Mouse (Mus musculus) gastrocnemius, postnatal 4 days (tissue): Measurements from ENCODE around the gene Nthl1. TPM values are rescaled to one million over a fixed set of nuclear protein-coding genes. Genes with fewer than 3 reads are reported as not detected.

Experiments
- DNase-seq, 2 experiments: peaks; one replicate each; pipeline ENCODE4 v3.0.0; 2021 to 2022; ENCODE audit warnings: low spot score in 2 of 2, mixed read lengths in 2 of 2
- microRNA-seq: library from miRNA; unstranded; fragments of <30 nt; microRNA quantifications from one replicate; pipeline ENCODE4 v1.2.0, GENCODE M21; 2021
- total RNA-seq, 2 experiments: library from RNA; stranded (reverse); gene quantifications; 2 replicates each; pipeline ENCODE4 v1.2.3; 2021

The Nthl1 gene
- total RNA-seq, 2 experiments from 2014 or later = 7.5 TPM

DNA sequence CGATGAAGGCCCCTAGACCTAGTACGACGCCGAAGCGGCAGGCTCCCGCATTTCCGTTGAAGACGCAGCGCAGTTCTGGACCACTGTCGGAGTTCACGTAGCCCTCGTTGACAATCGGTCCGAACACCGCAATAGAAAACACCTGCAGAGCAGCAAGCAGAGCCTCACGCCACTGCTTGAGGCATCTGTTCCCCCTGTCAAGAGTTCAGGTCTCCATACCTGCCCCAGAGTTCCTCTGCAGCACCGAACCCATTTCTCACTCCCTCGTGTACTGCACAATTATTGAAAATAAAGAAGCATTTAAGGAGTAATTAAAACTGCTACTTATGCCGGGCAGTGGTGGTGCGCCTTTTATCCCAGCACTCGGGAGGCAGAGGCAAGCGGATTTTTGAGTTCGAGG lies 55.1 kb downstream of the Nthl1 start:
- no peak for DNase-seq

Small RNAs within 50 kb of the gene (microRNA-seq; reads per million reads assigned to microRNA genes)
- gene Gm24589 = 0.63 reads per million

Other genes with a start within 250 kb of the Nthl1 start
- 10 to 100 TPM; 83.7 to 93.6 TPM for gene Rnps1, start 218.1 kb upstream of the Nthl1 start, total RNA-seq
- 100 to 1,000 TPM; 117 to 133 TPM for gene Eci1, start 206.0 kb upstream of the Nthl1 start, total RNA-seq
- gene Dnase1l2, start 189.6 kb upstream of the Nthl1 start, total RNA-seq = 1 to 10 TPM; 1.9 TPM
- 10 to 100 TPM; 18.0 to 20.7 TPM for gene E4f1, start 162.4 kb upstream of the Nthl1 start, total RNA-seq
- 10 to 100 TPM; 34.6 to 37.4 TPM for gene Pgp, start 162.3 kb upstream of the Nthl1 start, total RNA-seq
- gene Bricd5, start 158.8 kb upstream of the Nthl1 start, total RNA-seq = 1 to 10 TPM in 1 of 2 experiments, under 1 TPM in 1; 0.91 to 1.5 TPM
- gene Mlst8, start 153.6 kb upstream of the Nthl1 start, total RNA-seq = 10 to 100 TPM; 12.4 to 16.8 TPM
- 1 to 10 TPM; 1.6 TPM for gene Caskin1, start 144.1 kb upstream of the Nthl1 start, total RNA-seq
- gene Traf7, start 104.7 kb upstream of the Nthl1 start, total RNA-seq = 10 to 100 TPM; 80.8 to 86.3 TPM
- gene Rab26, start 98.5 kb upstream of the Nthl1 start, total RNA-seq = under 1 TPM; 0.52 to 0.64 TPM
- 10 to 100 TPM; 60.5 to 66.7 TPM for gene Pkd1, start 82.8 kb upstream of the Nthl1 start, total RNA-seq
- gene Tsc2, start 50 bp upstream of the Nthl1 start, total RNA-seq = 10 to 100 TPM; 66.4 to 75.4 TPM
- gene Slc9a3r2, start 17.6 kb downstream of the Nthl1 start, total RNA-seq = 10 to 100 TPM; 35.4 to 35.6 TPM
- gene Npw, start 25.8 kb downstream of the Nthl1 start, total RNA-seq = not detected
- 10 to 100 TPM; 25.7 to 29.6 TPM for gene Zfp598, start 37.0 kb downstream of the Nthl1 start, total RNA-seq
- gene Syngr3, start 57.3 kb downstream of the Nthl1 start, total RNA-seq = under 1 TPM; 0.13 to 0.15 TPM
- 10 to 100 TPM; 22.9 to 24.6 TPM for gene Gfer, start 63.5 kb downstream of the Nthl1 start, total RNA-seq
- 1 to 10 TPM; 2.2 to 3.3 TPM for gene Noxo1, start 63.6 kb downstream of the Nthl1 start, total RNA-seq
- gene Tbl3, start 75.0 kb downstream of the Nthl1 start, total RNA-seq = 10 to 100 TPM; 19.1 to 20.4 TPM
- gene Rnf151, start 85.4 kb downstream of the Nthl1 start, total RNA-seq = under 1 TPM in 1 of 2 experiments, not detected in 1; 0.23 TPM
- 100 to 1,000 TPM; 750 to 839 TPM for gene Rps2, start 85.4 kb downstream of the Nthl1 start, total RNA-seq
- 100 to 1,000 TPM; 383 to 407 TPM for gene Ndufb10, start 91.8 kb downstream of the Nthl1 start, total RNA-seq
- 100 to 1,000 TPM; 215 to 219 TPM for gene Rpl3l, start 95.1 kb downstream of the Nthl1 start, total RNA-seq
- 100 to 1,000 TPM in 1 of 2 experiments, 10 to 100 TPM in 1; 91.8 to 101 TPM for gene Msrb1, start 104.0 kb downstream of the Nthl1 start, total RNA-seq
- not detected for gene Hs3st6, start 120.3 kb downstream of the Nthl1 start, total RNA-seq
- gene Meiob, start 171.6 kb downstream of the Nthl1 start, total RNA-seq = not detected
- gene Hagh, start 207.5 kb downstream of the Nthl1 start, total RNA-seq = 10 to 100 TPM; 65.5 to 68.8 TPM
- gene Fahd1, start 217.7 kb downstream of the Nthl1 start, total RNA-seq = 10 to 100 TPM; 26.4 to 29.0 TPM
- 1 to 10 TPM; 3.1 to 6.4 TPM for gene Igfals, start 233.3 kb downstream of the Nthl1 start, total RNA-seq